Mouse (Mus musculus): ENCODE results near the gene 1810024B03Rik. TPM values are rescaled to one million over a fixed set of nuclear protein-coding genes. Genes with fewer than 3 reads are reported as not detected.
A peak's percentile ranks its signal among the peaks of the same experiment; 100 is the strongest.

Gene 1810024B03Rik
- 1.9 and 4.0 TPM in 2 replicates for polyA plus RNA-seq (2014; fragmentation: Nextera tagmentation; extraction: Ambion mirVana)

GRCm38 (mm10) chr2:127207547-127208451, at the start of gene 1810024B03Rik, which contains the start of gene Snrnp200:
Gene 1810024B03Rik, minus strand, starts transcription at chr2:127208280.
Gene Snrnp200, plus strand, starts transcription at chr2:127208386.
- WGBS = 12% methylated on average over 36 of the region's 36 CpGs
- no peak within 1 kb of the TSS for H3K27ac ChIP-seq (ENCODE audit: low read depth, low read length)
- peak within 1 kb of the TSS; percentile 68 for H3K9ac ChIP-seq (ENCODE audit: low read length)
- H3K36me3 ChIP-seq (ENCODE audit: control insufficient read depth, insufficient read depth, low read length) = peaks cover 13% of the 10 kb centered on the region
- H3K4me3 ChIP-seq (ENCODE audit: low read depth, low read length) = peak within 1 kb of the TSS; percentile 56
- H3K9me3 ChIP-seq (ENCODE audit: control insufficient read depth, low read length) = no peaks in the 10 kb centered on the region
- DNase-seq (ENCODE audit: low spot score) (peak; percentile 95), ATAC-seq (ENCODE audit: insufficient read depth, low FRiP score, low TSS enrichment) (peak; percentile 98)
- peaks cover 7% of the 10 kb centered on the region; the same call in 1 of the 2 replicates for H3K4me1 ChIP-seq (ENCODE audit: control insufficient read depth, insufficient read depth, low read length)
- no peaks in the 10 kb centered on the region for H3K27me3 ChIP-seq (ENCODE audit: control insufficient read depth, insufficient read depth, low read length)
- H3K4me2 ChIP-seq (ENCODE audit: low read depth) = peak within 1 kb of the TSS; percentile 72

- ATAC-seq (ENCODE audit: insufficient read depth, low FRiP score, low TSS enrichment) = no peak
- DNase-seq (ENCODE audit: low spot score) = no peak
- no peak overlapping the region for H3K4me2 ChIP-seq (ENCODE audit: low read depth)
- no peak overlapping the region for H3K27ac ChIP-seq (ENCODE audit: low read depth, low read length)
- no peaks in the 10 kb centered on the region for H3K9me3 ChIP-seq (ENCODE audit: control insufficient read depth, low read length)
- no peaks in the 10 kb centered on the region for H3K27me3 ChIP-seq (ENCODE audit: control insufficient read depth, insufficient read depth, low read length)
- H3K4me3 ChIP-seq (ENCODE audit: low read depth, low read length) = no peak overlapping the region
- peaks cover 11% of the 10 kb centered on the region for H3K36me3 ChIP-seq (ENCODE audit: control insufficient read depth, insufficient read depth, low read length)
- WGBS = 86% methylated on average over 6 of the region's 6 CpGs
- H3K4me1 ChIP-seq (ENCODE audit: control insufficient read depth, insufficient read depth, low read length) = no peaks in the 10 kb centered on the region
- H3K9ac ChIP-seq (ENCODE audit: low read length) = no peak overlapping the region
Observed at GRCm38 (mm10) chr2:127255294-127255693, 47.2 kb upstream of the 1810024B03Rik start.

DNA sequence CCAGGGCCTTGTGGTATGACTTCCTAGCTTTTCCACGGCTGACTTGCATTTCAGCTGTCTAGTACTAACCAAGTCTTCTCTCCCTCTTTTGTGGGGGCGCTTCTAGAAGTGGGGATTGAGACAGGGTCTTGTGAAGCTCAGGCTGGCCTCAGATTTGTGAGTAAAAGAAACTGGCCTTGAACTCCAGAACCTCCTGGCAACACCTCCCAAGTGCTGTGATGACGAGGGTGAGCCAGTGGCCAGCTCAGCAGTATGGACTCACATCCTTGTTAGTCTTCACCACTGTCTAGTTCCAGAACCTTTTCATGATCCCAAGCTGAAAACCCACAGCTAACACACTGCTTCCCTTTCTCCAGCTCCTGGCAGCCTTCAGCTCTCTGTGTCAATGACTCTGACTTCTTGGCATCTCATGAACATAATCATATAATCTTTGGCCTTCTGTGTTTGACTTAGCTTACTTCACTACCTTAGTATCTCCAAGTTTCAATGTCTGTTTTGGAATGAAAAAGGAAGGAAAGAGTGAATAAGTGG, 46.6 kb upstream of the 1810024B03Rik start:
- H3K4me2 ChIP-seq (ENCODE audit: low read depth) = no peak overlapping the region
- no peak overlapping the region for H3K4me3 ChIP-seq (ENCODE audit: low read depth, low read length)
- H3K9me3 ChIP-seq (ENCODE audit: control insufficient read depth, low read length) = no peaks in the 10 kb centered on the region
- ATAC-seq (ENCODE audit: insufficient read depth, low FRiP score, low TSS enrichment) (no peak), DNase-seq (ENCODE audit: low spot score) (no peak)
- no peak overlapping the region for H3K9ac ChIP-seq (ENCODE audit: low read length)
- H3K27me3 ChIP-seq (ENCODE audit: control insufficient read depth, insufficient read depth, low read length) = no peaks in the 10 kb centered on the region
- peaks cover 11% of the 10 kb centered on the region for H3K36me3 ChIP-seq (ENCODE audit: control insufficient read depth, insufficient read depth, low read length)
- 83% methylated on average over 3 of the region's 3 CpGs for WGBS
- no peak overlapping the region for H3K27ac ChIP-seq (ENCODE audit: low read depth, low read length)
- no peaks in the 10 kb centered on the region for H3K4me1 ChIP-seq (ENCODE audit: control insufficient read depth, insufficient read depth, low read length)

- H3K9me3 ChIP-seq (ENCODE audit: control insufficient read depth, low read length) = no peaks in the 10 kb centered on the region
- peaks cover 5% of the 10 kb centered on the region; the same call in 1 of the 2 replicates for H3K36me3 ChIP-seq (ENCODE audit: control insufficient read depth, insufficient read depth, low read length)
- no peaks in the 10 kb centered on the region for H3K27me3 ChIP-seq (ENCODE audit: control insufficient read depth, insufficient read depth, low read length)
- DNase-seq (ENCODE audit: low spot score) (no peak), ATAC-seq (ENCODE audit: insufficient read depth, low FRiP score, low TSS enrichment) (no peak)
- 0 out of 2 replicates have a peak, but pooled peaks cover 9% of the 10 kb centered on the region for H3K4me1 ChIP-seq (ENCODE audit: control insufficient read depth, insufficient read depth, low read length)
- H3K4me2 ChIP-seq (ENCODE audit: low read depth) = no peak overlapping the region
- no peak overlapping the region for H3K4me3 ChIP-seq (ENCODE audit: low read depth, low read length)
- no peak overlapping the region for H3K9ac ChIP-seq (ENCODE audit: low read length)
- WGBS = 76% methylated on average over 5 of the region's 5 CpGs
- H3K27ac ChIP-seq (ENCODE audit: low read depth, low read length) = no peak overlapping the region
Observed at GRCm38 (mm10) chr2:127252787-127253186, 44.7 kb upstream of the 1810024B03Rik start.

GRCm38 (mm10) chr2:127251880-127252527, 43.9 kb upstream of the 1810024B03Rik start:
- Histone ChIP-seq H3K36me3 (ENCODE audit: control insufficient read depth, insufficient read depth, low read length) (0 out of 2 replicates have a peak, but pooled peaks cover 3% of the 10 kb centered on the region), H3K9me3 (ENCODE audit: control insufficient read depth, low read length) (no peaks in the 10 kb centered on the region), H3K4me3 (ENCODE audit: low read depth, low read length) (no peak overlapping the region), H3K4me2 (ENCODE audit: low read depth) (no peak overlapping the region), H3K4me1 (ENCODE audit: control insufficient read depth, insufficient read depth, low read length) (0 out of 2 replicates have a peak, but pooled peaks cover 9% of the 10 kb centered on the region), H3K9ac (ENCODE audit: low read length) (no peak overlapping the region), H3K27me3 (ENCODE audit: control insufficient read depth, insufficient read depth, low read length) (no peaks in the 10 kb centered on the region), H3K27ac (ENCODE audit: low read depth, low read length) (no peak overlapping the region)
- DNase-seq (ENCODE audit: low spot score) (no peak), ATAC-seq (ENCODE audit: insufficient read depth, low FRiP score, low TSS enrichment) (no peak)
- 87% methylated on average over 3 of the region's 3 CpGs for WGBS

DNA sequence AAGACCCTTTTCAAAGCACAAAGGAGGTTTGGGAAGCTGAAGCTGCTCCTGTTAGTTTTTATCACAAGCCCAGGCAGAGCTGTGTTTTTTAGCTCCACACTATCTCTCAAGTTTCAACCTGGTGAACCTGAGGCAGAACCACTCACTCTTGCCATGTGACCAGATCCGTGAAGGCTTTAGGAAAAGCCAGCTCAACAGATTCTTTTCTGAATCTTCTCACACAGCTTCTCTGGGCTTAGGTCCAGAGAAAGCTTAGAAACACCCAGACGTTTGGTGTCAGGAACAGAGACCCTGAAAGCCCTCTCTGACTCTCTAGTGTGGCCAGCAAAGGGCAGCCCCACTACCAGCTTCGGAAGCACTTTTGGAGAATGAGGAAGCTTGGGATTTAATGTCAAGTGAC, 43.4 kb upstream of the 1810024B03Rik start:
- Histone ChIP-seq H3K36me3 (ENCODE audit: control insufficient read depth, insufficient read depth, low read length) (0 out of 2 replicates have a peak, but pooled peaks cover 3% of the 10 kb centered on the region), H3K27ac (ENCODE audit: low read depth, low read length) (no peak overlapping the region), H3K27me3 (ENCODE audit: control insufficient read depth, insufficient read depth, low read length) (no peaks in the 10 kb centered on the region), H3K4me1 (ENCODE audit: control insufficient read depth, insufficient read depth, low read length) (0 out of 2 replicates have a peak, but pooled peaks cover 15% of the 10 kb centered on the region), H3K4me2 (ENCODE audit: low read depth) (no peak overlapping the region), H3K9me3 (ENCODE audit: control insufficient read depth, low read length) (no peaks in the 10 kb centered on the region), H3K9ac (ENCODE audit: low read length) (no peak overlapping the region), H3K4me3 (ENCODE audit: low read depth, low read length) (no peak overlapping the region)
- 87% methylated on average over 3 of the region's 3 CpGs for WGBS
- DNase-seq (ENCODE audit: low spot score) (no peak), ATAC-seq (ENCODE audit: insufficient read depth, low FRiP score, low TSS enrichment) (no peak)

DNA sequence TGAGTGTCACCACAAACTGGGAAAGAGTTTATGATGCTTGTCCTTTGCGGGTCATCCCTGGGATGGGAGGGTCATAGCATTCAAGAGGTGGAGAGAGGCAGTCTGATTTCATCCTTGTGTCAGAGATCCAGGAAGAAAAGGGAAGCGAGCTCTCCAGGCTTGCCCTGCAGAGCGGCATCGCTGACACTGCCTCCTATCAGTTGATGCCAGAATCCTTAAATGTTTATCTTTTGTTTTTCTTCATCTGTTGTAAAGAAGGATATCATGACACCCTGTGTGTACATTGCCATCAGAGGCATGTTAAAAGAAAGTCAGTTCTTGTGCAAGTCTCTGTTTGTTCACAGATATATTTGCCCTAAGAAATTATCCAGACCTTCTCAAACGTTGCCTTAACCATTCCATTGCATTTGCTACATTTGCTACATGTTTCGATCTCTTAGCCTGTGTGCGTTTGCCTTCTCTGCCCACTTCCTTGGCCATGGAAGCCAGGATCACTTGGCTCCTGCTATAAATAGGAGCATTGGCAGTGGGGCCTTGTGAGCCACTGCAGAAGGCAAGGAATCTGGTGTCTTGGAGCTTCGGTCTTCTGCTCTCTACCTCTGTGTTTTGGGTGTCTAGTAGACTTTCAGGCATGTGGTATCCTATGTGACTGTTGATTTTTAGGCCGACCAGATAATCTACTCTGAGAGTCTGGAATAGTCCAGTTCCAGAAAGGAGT, 42.4 kb upstream of the 1810024B03Rik start:
- Histone ChIP-seq H3K4me1 (ENCODE audit: control insufficient read depth, insufficient read depth, low read length) (0 out of 2 replicates have a peak, but pooled peaks cover 15% of the 10 kb centered on the region), H3K27ac (ENCODE audit: low read depth, low read length) (no peak overlapping the region), H3K27me3 (ENCODE audit: control insufficient read depth, insufficient read depth, low read length) (no peaks in the 10 kb centered on the region), H3K9me3 (ENCODE audit: control insufficient read depth, low read length) (no peaks in the 10 kb centered on the region), H3K4me2 (ENCODE audit: low read depth) (no peak overlapping the region), H3K4me3 (ENCODE audit: low read depth, low read length) (no peak overlapping the region), H3K36me3 (ENCODE audit: control insufficient read depth, insufficient read depth, low read length) (0 out of 2 replicates have a peak, but pooled peaks cover 3% of the 10 kb centered on the region), H3K9ac (ENCODE audit: low read length) (no peak overlapping the region)
- no peak for DNase-seq (ENCODE audit: low spot score)
- WGBS = 90% methylated on average over 9 of the region's 9 CpGs
- ATAC-seq (ENCODE audit: insufficient read depth, low FRiP score, low TSS enrichment) = no peak
